Mouse (Mus musculus) layer of hippocampus, postnatal 25 days (tissue): ENCODE measurements around the gene Cbx6. TPM values are rescaled to one million over a fixed set of nuclear protein-coding genes. Genes with fewer than 3 reads are reported as not detected.

Experiments
- DNase-seq, 2 experiments: peaks; one replicate each; pipeline ENCODE4 v3.0.0; 2022; ENCODE audit warnings: mixed read lengths in 2 of 2, low spot score in 1 of 2; ENCODE audit errors: extremely low spot score in 1 of 2
- total RNA-seq, 2 experiments: library from RNA; stranded (reverse); gene quantifications; 2 replicates each; pipeline ENCODE4 v1.2.3; 2021

Cbx6 gene
- total RNA-seq: 100 to 1,000 TPM; 397 to 421 TPM

- peak; percentile 96 to 98 for DNase-seq
Observed at GRCm38 (mm10) chr15:79834130-79834880, at the start of gene Cbx6, which contains the start of gene Npcd. Gene Cbx6, minus strand, starts transcription at chr15:79834688. Gene Npcd, minus strand, starts transcription at chr15:79834237.

DNA sequence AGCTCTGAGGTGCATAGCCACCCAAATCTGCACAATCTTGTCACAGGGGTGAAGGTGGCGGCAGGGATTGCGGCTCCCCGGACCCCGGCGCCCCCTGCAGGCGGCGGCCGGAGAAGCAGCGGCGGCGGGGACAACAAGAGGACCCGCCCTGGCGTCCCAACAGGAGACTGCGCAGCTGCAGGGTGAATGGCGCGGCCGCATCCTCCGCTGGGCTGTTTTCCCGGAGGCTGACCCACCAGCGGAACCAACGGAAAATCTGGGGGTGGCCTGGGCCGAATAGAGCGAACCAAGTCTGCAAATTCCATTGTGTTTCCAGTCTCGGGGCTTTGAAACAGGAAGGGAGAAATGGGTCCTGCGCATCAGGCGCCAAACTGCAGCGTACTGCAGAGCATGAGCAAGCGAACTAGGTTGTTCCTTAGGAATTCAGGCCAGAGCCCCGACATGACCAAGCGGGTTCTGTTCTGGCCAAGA is 48.9 kb upstream of the Cbx6 start:
- DNase-seq: peak; percentile 96 to 97

- peak; percentile 43 to 56 for DNase-seq
Observed at GRCm38 (mm10) chr15:79882623-79883267, 48.3 kb upstream of the Cbx6 start.

GRCm38 (mm10) chr15:79880477-79880876 is 46.0 kb upstream of the Cbx6 start:
- DNase-seq: no peak

DNA sequence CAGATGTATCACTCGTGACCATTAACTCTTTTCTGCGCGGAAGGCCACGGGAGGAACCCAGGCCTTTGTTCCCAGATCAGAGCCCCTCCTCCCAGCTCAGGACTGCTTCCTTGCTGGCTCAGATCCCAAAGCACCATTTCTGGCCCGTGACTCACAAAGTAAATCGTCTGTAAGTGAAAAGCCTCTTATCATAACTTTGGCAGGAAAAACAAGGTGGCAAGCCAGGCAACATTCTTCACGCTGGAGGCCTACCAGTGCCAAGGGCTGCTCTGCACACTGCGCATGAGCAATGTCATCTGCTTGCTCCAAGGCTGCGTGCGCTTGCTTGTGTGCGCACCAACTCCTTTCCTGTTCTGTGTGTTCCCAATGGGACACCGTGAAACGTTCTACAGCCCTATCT is 44.8 kb upstream of the Cbx6 start:
- DNase-seq: peak; percentile 33 to 50

GRCm38 (mm10) chr15:79878725-79879136 is 44.2 kb upstream of the Cbx6 start:
- no peak for DNase-seq

GRCm38 (mm10) chr15:79875261-79875995 is 40.9 kb upstream of the Cbx6 start:
- DNase-seq: no peak

DNA sequence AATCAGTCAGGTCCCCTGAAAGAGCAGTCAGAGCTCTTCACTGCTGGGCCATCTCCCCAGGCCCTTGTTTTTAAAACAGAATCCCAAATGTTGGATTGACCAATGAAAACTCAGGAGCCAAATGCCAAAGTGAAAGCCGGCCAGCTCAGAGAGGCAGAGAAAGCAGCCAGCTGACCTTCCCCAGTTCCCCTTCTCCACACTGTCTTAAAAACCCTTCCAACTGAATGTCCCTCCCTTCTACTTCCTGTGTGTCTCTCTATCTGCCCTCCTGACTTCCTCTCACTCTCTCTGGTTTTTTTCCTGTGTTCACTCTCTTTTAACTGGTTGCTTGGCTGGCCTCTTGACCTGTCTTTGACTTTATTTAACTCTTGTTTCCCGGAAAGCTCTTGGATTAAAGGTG is 39.5 kb upstream of the Cbx6 start:
- no peak for DNase-seq

- DNase-seq: no peak
Observed at GRCm38 (mm10) chr15:79873545-79873944, 39.1 kb upstream of the Cbx6 start.

GRCm38 (mm10) chr15:79867260-79868002 is 32.9 kb upstream of the Cbx6 start:
- no peak for DNase-seq

- no peak for DNase-seq
Observed at GRCm38 (mm10) chr15:79859821-79860220, 25.3 kb upstream of the Cbx6 start.

GRCm38 (mm10) chr15:79858979-79859378 is 24.5 kb upstream of the Cbx6 start:
- DNase-seq: no peak

DNA sequence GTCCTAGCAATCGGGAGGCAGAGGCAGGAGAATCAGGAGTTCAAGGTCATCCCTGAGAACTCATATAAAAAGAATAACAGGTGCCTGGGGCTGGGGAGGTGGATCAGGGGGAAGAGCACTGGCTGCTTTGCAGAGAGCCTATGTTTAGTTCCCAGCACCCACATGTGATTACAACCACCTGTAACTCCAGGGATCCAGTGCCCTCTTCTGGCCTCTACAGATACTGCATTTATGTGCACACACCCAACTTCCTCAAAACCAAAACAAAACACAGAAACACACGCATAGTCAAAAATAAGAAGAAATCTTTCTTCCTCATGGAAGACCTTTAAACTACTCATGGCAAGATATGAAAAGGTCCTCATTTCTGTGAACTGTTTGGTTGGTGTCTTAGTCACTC is 15.7 kb upstream of the Cbx6 start:
- no peak for DNase-seq

- no peak for DNase-seq
Observed at GRCm38 (mm10) chr15:79847100-79847499, 12.6 kb upstream of the Cbx6 start.

GRCm38 (mm10) chr15:79845986-79846385 is 11.5 kb upstream of the Cbx6 start:
- DNase-seq: no peak

DNA sequence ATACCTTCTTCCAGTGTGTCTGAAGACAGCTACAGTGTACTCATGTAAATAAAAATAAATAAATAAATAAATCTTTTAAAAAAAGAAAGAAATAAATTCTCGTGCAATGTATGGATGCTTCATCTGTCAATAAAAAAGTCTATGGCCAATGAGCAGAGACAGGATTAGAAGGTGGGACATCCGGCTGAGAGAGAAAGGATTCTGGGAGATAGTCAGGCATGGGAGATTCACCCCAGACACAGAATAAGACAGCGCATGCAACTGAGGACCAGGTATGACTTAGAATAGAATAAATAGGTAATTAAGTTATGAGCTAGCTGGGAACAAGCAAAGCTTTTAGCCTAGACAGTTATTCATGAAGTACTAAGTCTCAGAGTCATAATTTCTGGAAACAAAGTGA is 8.5 kb upstream of the Cbx6 start:
- DNase-seq: no peak

GRCm38 (mm10) chr15:79840281-79840680 is 5.8 kb upstream of the Cbx6 start:
- DNase-seq: no peak

DNA sequence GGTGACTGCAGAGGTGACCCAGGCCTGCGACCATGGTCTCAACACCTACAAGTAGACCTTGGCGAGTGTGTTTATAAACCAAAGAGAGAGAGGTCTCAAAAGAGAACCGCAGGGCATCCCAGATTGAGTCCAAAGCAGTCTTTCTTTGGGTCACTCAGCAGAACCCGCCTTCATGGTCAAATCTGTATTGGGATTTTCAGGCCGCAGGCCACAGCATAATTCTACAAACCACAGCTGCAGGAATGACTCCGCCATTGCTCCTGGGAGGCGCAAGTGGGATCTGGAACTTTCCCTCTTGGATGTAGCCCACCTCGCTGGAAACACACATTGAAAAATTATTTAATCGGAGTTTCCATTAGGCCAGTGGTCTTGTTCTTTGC is 383 bp upstream of the Cbx6 start:
- no peak for DNase-seq

GRCm38 (mm10) chr15:79833251-79834050 is 1.0 kb downstream of the Cbx6 start:
- DNase-seq: peak in 1 of 2 experiments; percentile 55
